Mouse (Mus musculus) lung, adult 2 months (tissue): Measurements from ENCODE around the gene RPS10-NUDT3. TPM values are rescaled to one million over a fixed set of nuclear protein-coding genes. Genes with fewer than 3 reads are reported as not detected.
"Not testable (repeated sequence)": the region's sequence is repeated elsewhere in the genome, so short reads cannot be mapped to it uniquely, and the experiment has no call there.

Experiments used
- DNase-seq: peaks from one replicate; pipeline ENCODE4 v3.0.0; 2022
- H3K4me1 ChIP-seq: fragments of 200-500 bp; 2 replicates; pipeline ENCODE4 v1.6.1; 2011; ENCODE audit warnings: low read length; ENCODE audit not compliant: control insufficient read depth, insufficient read depth
- H3K4me3 ChIP-seq: fragments of 200-500 bp; replicated peaks from 2 replicates; pipeline ENCODE3; 2011; ENCODE audit warnings: low read depth, mild to moderate bottlenecking, control low read depth, low read length; ENCODE audit errors: extremely low read depth
- CTCF ChIP-seq: fragments of 200-500 bp; IDR thresholded peaks from 2 replicates; pipeline ENCODE4 v1.5.1; 2011; ENCODE audit warnings: mild to moderate bottlenecking, low read length, control low read depth; ENCODE audit not compliant: insufficient read depth
- POLR2A ChIP-seq: fragments of 200-500 bp; IDR thresholded peaks from 2 replicates; pipeline ENCODE4 v1.6.1; 2011; ENCODE audit warnings: low read depth, mild to moderate bottlenecking, control low read depth, low read length, borderline replicate concordance; ENCODE audit errors: extremely low read depth
- WGBS: fragments of 180-500 bp; shearing (Covaris S2); methylation state at CpG from one replicate; pipeline ENCODE4 v1.1.7; 2018; 5-methylcytosine and 5-hydroxymethylcytosine counted together
- polyA plus RNA-seq: library from polyadenylated mRNA; depleted of rRNA; stranded (reverse); fragments of >200 nt; gene quantifications from 2 replicates; pipeline ENCODE4 v1.2.3, GENCODE M21; 2012

The RPS10-NUDT3 gene
- polyA plus RNA-seq, 1 experiment: not detected

DNA sequence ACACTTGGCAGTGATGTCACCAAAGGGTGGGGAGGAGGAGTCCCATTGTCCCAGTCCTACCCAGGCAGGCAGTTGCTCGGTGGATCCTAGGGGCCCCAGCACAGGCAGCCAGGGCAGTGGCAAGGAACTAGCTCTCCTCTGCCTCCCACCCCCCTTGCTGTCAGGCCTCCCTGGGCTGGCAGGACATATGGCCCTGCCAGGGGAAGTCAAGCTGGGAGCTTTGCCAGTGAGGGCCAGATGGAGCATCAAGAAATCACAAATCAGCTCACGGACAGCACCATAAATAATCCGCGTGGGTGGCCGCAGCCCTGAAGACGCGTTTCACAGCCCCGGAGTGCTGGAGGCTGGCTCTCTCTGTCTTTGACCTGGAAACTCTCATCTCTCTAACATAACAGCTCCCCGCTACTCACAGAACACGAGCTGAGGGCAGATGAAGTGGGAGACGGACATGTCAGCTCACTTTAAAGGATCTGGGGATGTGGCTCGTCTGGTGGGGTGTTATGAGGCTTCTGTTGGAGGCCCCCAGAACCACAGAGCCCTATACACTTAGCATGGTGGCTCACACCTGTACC, 7.6 kb upstream of the RPS10-NUDT3 start:
- WGBS: 5% methylated on average over 12 of the region's 12 CpGs
- no peak for TF ChIP-seq POLR2A
- TF ChIP-seq CTCF: no peak
- Histone ChIP-seq H3K4me3 (no peak overlapping the region), H3K4me1 (no peaks in the 10 kb centered on the region)
- DNase-seq: no peak

GRCm38 (mm10) chr17:27639851-27640250, 4.8 kb upstream of the RPS10-NUDT3 start:
- not testable (repeated sequence) for DNase-seq, H3K4me1 ChIP-seq, H3K4me3 ChIP-seq
- 90% methylated on average over 6 of the region's 6 CpGs for WGBS

DNA sequence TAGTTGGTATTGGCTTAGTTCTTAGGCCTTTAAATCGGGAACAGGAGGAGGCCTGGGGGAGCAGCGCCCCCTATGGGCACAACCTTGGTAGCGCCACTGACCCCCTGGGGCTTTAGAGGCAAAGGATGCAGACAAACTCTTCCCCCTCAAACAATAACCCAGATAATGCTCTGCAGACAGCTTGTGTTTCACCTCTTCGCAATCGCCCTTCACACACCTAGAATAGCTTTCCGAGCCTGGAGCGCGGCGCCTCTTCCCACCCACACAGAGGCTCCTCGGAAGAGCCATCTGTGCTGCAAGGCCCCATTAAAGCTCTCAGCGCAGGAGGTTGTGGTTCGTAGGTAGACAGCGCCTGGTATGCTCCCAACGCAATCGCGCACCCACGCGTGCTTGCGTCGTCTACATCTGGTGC, 3.9 kb upstream of the RPS10-NUDT3 start:
- 83% methylated on average over 20 of the region's 20 CpGs for WGBS
- TF ChIP-seq POLR2A (no peak), CTCF (peak; percentile 38)
- no peak for DNase-seq
- no peak overlapping the region for H3K4me3 ChIP-seq
- H3K4me1 ChIP-seq: peaks cover 4% of the 10 kb centered on the region; the same call in 1 of the 2 replicates

- H3K4me1 ChIP-seq: peaks cover 9% of the 10 kb centered on the region; the same call in 1 of the 2 replicates
- TF ChIP-seq POLR2A: no peak
- no peak for TF ChIP-seq CTCF
- WGBS: 51% methylated on average over 9 of the region's 9 CpGs
- DNase-seq: no peak
- H3K4me3 ChIP-seq: no peak overlapping the region
These were observed 2.3 kb upstream of the RPS10-NUDT3 start for GRCm38 (mm10) chr17:27637333-27637732.

- no peak for TF ChIP-seq CTCF
- TF ChIP-seq POLR2A: no peak
These were observed 1.4 kb upstream of the RPS10-NUDT3 start, which contains the start of gene Rps10 for GRCm38 (mm10) chr17:27636132-27637020. TSS of gene Rps10 (minus strand) at chr17:27636669.

GRCm38 (mm10) chr17:27635575-27635903, 517 bp upstream of the RPS10-NUDT3 start:
- DNase-seq, H3K4me1 ChIP-seq: not testable (repeated sequence)
- H3K4me3 ChIP-seq: peak overlapping the region; percentile 73
- 27% methylated on average over 9 of the region's 9 CpGs for WGBS

More at GRCm38 (mm10) chr17:27636132-27637020, 1.4 kb upstream of the RPS10-NUDT3 start, which contains the start of gene Rps10:
- H3K4me3 ChIP-seq: peak within 1 kb of the TSS; percentile 42
- H3K4me1 ChIP-seq: peaks cover 9% of the 10 kb centered on the region; the same call in 1 of the 2 replicates
- 64% methylated on average over 18 of the region's 18 CpGs for WGBS
- DNase-seq: no peak

DNA sequence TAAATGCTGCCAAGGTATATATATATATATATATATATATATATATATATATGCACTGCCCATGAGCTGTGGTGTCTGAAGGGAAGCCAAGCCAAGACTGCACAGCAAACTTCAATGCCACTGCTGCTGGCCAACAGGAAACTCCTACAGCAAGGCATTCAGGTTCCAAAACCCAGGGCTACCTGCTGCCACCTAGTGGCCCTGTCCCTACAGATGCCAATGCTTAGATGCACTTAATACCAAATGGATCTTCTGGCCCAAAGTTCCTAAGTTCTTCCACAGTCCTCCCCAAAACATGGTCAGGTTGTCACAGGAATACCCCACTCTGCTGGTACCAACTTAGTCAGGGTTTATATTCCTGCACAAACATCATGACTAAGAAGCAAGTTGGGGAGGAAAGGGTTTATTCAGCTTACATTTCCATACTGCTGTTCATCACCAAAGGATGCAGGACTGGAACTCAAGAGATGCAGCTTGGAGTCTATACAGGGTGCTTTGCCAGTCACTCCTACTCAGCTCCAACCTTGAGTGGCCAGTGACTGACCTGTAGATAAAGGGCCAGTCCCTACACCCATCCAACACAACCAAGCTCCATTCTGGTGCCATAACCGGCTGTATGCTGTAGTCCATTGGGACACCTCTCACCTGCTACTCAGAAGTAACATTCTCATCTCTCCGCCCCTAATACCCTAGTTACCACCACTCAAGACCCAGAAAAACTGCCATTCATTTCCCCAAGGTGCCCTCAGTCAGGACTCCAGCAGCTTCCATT, 5.6 kb downstream of the RPS10-NUDT3 start:
- 73% methylated on average over 2 of the region's 2 CpGs for WGBS
- TF ChIP-seq CTCF: peak; percentile 99
- no peak for TF ChIP-seq POLR2A
- peak; percentile 81 for DNase-seq
- no peak overlapping the region for H3K4me3 ChIP-seq
- peaks cover 9% of the 10 kb centered on the region; the same call in 1 of the 2 replicates for H3K4me1 ChIP-seq

- DNase-seq: no peak
- Histone ChIP-seq H3K4me3 (no peak overlapping the region), H3K4me1 (peaks cover 1% of the 10 kb centered on the region; the same call in 1 of the 2 replicates)
- TF ChIP-seq CTCF (no peak), POLR2A (no peak)
- 86% methylated on average over 8 of the region's 8 CpGs for WGBS
These were observed 6.6 kb downstream of the RPS10-NUDT3 start for GRCm38 (mm10) chr17:27628376-27628775.

DNA sequence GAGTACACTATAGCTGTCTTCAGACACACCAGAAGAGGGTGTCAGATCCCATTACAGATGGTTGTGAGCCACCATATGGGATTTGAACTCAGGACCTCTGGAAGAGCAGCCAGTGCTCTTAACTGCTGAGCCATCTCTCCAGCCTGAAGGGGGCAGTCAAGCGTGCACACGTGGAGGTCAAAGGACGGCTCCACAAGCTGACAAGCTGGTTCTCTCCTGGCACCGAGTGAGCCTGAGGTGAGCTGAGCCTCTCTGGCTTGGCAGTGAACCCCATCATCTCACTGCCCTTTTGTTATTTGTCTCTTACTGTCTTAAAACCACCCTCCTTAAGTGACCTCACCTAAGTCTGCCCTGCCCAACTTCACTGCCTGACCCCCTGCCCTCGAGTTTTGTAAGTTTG, 7.6 kb downstream of the RPS10-NUDT3 start:
- 31% methylated on average over 5 of the region's 5 CpGs for WGBS
- H3K4me3 ChIP-seq: no peak overlapping the region
- H3K4me1 ChIP-seq: no peaks in the 10 kb centered on the region
- no peak for TF ChIP-seq CTCF
- no peak for TF ChIP-seq POLR2A
- DNase-seq: no peak

- no peak for TF ChIP-seq POLR2A
- no peak for TF ChIP-seq CTCF
- H3K4me1 ChIP-seq: peaks cover 3% of the 10 kb centered on the region; the same call in 1 of the 2 replicates
- no peak for DNase-seq
- no peak overlapping the region for H3K4me3 ChIP-seq
- WGBS: 49% methylated on average over 5 of the region's 5 CpGs
These were observed 8.3 kb downstream of the RPS10-NUDT3 start for GRCm38 (mm10) chr17:27626681-27627080.
